In genomic region chr2:31670551-31671035, GRCm38 (mm10) we compare ENCODE assay signal across 8 mouse cellular contexts. TPM values are rescaled to one million over a fixed set of nuclear protein-coding genes. Genes with fewer than 3 reads are reported as not detected.
DNase-seq lines count a peak whose midpoint lies in the region; ATAC-seq lines count a peak whose summit lies in the region.

Exosc2 (plus strand) TSS chr2:31670715.

- peak within 1 kb of the TSS; percentile 65 to 92 for H3K4me3 ChIP-seq in heart, embryonic 14.5 days (ENCODE audit: control insufficient read depth in 1 of 2, insufficient read depth in 1 of 2, low read depth in 1 of 2, low read length in 2 of 2)
- peak within 1 kb of the TSS; percentile 74 for H3K4me3 ChIP-seq in liver, embryonic 13.5 days (replicated peaks)
- H3K4me3 ChIP-seq in stomach, embryonic 16.5 days (replicated peaks; ENCODE audit: low read length): peak within 1 kb of the TSS; percentile 66

- no peaks in the 10 kb centered on the region for H3K27me3 ChIP-seq in heart, embryonic 14.5 days (ENCODE audit: control insufficient read depth, insufficient read depth, low read length)
- H3K27me3 ChIP-seq in liver, embryonic 13.5 days: no peaks in the 10 kb centered on the region
- H3K27me3 ChIP-seq in stomach, embryonic 16.5 days (ENCODE audit: control insufficient read depth, insufficient read depth, low read length): no peaks in the 10 kb centered on the region

- peaks cover 3 to 15% of the 10 kb centered on the region in 2 experiments; a peak in 3 of 4 replicates for H3K4me1 ChIP-seq in heart, embryonic 14.5 days (ENCODE audit: control insufficient read depth in 2 of 2, insufficient read depth in 2 of 2, low read length in 2 of 2)
- peaks cover 28% of the 10 kb centered on the region for H3K4me1 ChIP-seq in liver, embryonic 13.5 days (replicated peaks)
- peaks cover 6% of the 10 kb centered on the region; the same call in 1 of the 2 replicates for H3K4me1 ChIP-seq in stomach, embryonic 16.5 days (ENCODE audit: control insufficient read depth, insufficient read depth, low read length)

- no peaks in the 10 kb centered on the region for H3K9me3 ChIP-seq in heart, embryonic 14.5 days (ENCODE audit: control insufficient read depth, low read length)
- H3K9me3 ChIP-seq in liver, embryonic 13.5 days (replicated peaks): no peaks in the 10 kb centered on the region
- H3K9me3 ChIP-seq in stomach, embryonic 16.5 days (replicated peaks; ENCODE audit: control insufficient read depth, low read length): no peaks in the 10 kb centered on the region

- H3K4me2 ChIP-seq in heart, embryonic 14.5 days (ENCODE audit: low read length): peak within 1 kb of the TSS; percentile 82
- peak within 1 kb of the TSS; percentile 77 for H3K4me2 ChIP-seq in liver, embryonic 13.5 days
- H3K4me2 ChIP-seq in stomach, embryonic 16.5 days (ENCODE audit: low read depth, low read length): peak within 1 kb of the TSS; percentile 73

- 1% methylated on average over 27 of the region's 27 CpGs for WGBS in heart, embryonic 14.5 days
- under 1% methylated on average over 27 of the region's 27 CpGs for WGBS in liver, embryonic 13.5 days (ENCODE audit: insufficient replicate concordance)
- WGBS in stomach, embryonic 16.5 days: 1% methylated on average over 27 of the region's 27 CpGs

- peak within 1 kb of the TSS; percentile 76 for H3K9ac ChIP-seq in heart, embryonic 14.5 days (ENCODE audit: low read length)
- peak within 1 kb of the TSS; percentile 84 for H3K9ac ChIP-seq in liver, embryonic 13.5 days
- H3K9ac ChIP-seq in stomach, embryonic 16.5 days (ENCODE audit: low read length): peak within 1 kb of the TSS; percentile 78

- H3K36me3 ChIP-seq in heart, embryonic 14.5 days (ENCODE audit: control insufficient read depth, insufficient read depth, low read length): peaks cover 26% of the 10 kb centered on the region
- H3K36me3 ChIP-seq in liver, embryonic 13.5 days: peaks cover 36% of the 10 kb centered on the region
- 0 out of 2 replicates have a peak, but pooled peaks cover 10% of the 10 kb centered on the region for H3K36me3 ChIP-seq in stomach, embryonic 16.5 days (ENCODE audit: control insufficient read depth, insufficient read depth, low read length)

- peak; percentile 98 for DNase-seq in c-Kit-negative CD71-positive TER-119-positive erythroid progenitor cells, embryonic 14.5 days (ENCODE audit: low read depth, low spot score)
- DNase-seq in fibroblast of lung, adult 2 months (ENCODE audit: low read depth): peak; percentile 95
- peak; percentile 95 for DNase-seq in kidney, postnatal 14 days
- peak; percentile 87 for DNase-seq in liver, embryonic 13.5 days
- peak; percentile 87 for DNase-seq in neural tube, embryonic 10.5 days (ENCODE audit: extremely low spot score, low spot score)

- peak within 1 kb of the TSS; percentile 39 to 71; a peak in 3 of 4 replicates for H3K27ac ChIP-seq in heart, embryonic 14.5 days (replicated peaks in 1 of 2; ENCODE audit: control insufficient read depth in 1 of 2, insufficient read depth in 1 of 2, low read depth in 2 of 2, low read length in 2 of 2)
- H3K27ac ChIP-seq in liver, embryonic 13.5 days: peak within 1 kb of the TSS; percentile 58
- H3K27ac ChIP-seq in stomach, embryonic 16.5 days (ENCODE audit: low read length): peak within 1 kb of the TSS; percentile 66

- ATAC-seq in CD4-positive, CD25-positive, alpha-beta regulatory T cell, adult 4 months: peak; percentile 99
- ATAC-seq in heart, embryonic 14.5 days (ENCODE audit: insufficient number of reproducible peaks, insufficient read depth, low FRiP score, low read depth): peak; percentile 96
- ATAC-seq in liver, embryonic 13.5 days (ENCODE audit: low read depth): peak; percentile 95
- ATAC-seq in stomach, embryonic 16.5 days (ENCODE audit: insufficient read depth, low FRiP score): peak; percentile 98

RNA-seq across cellular contexts. Expression of gene Exosc2, which starts in this region (rescaled TPM):
- polyA plus RNA-seq in CD4-positive, CD25-positive, alpha-beta regulatory T cell, adult 4 months (2017; shearing (Covaris generic)): 10 to 100 TPM; 43.5 to 65.7 TPM
- 30.7 and 32.9 TPM in 2 replicates for polyA plus RNA-seq in heart, embryonic 14.5 days (2014; fragmentation: Nextera tagmentation; extraction: Ambion mirVana)
- polyA plus RNA-seq in liver, embryonic 13.5 days (2015; fragmentation: Nextera tagmentation; extraction: Ambion mirVana): 51.2 and 53.7 TPM in 2 replicates
- 52.2 and 54.4 TPM in 2 replicates for polyA plus RNA-seq in stomach, embryonic 16.5 days (2015; fragmentation: Nextera tagmentation; extraction: Ambion mirVana)

Comparison
In these comparisons a context has a peak if more than half of its experiments do, and no peak if none do; other contexts are left out.
1. Peak in every context shown above with its lines: DNase-seq, ATAC-seq, H3K4me3 ChIP-seq and H3K27ac ChIP-seq.